Mouse (Mus musculus) 416B (cell line): Measurements from ENCODE around the gene Habp2.

Source experiments
- DNase-seq: peaks from one replicate; pipeline ENCODE4 v3.0.0; 2011; ENCODE audit warnings: low read depth

The Habp2 gene

DNA sequence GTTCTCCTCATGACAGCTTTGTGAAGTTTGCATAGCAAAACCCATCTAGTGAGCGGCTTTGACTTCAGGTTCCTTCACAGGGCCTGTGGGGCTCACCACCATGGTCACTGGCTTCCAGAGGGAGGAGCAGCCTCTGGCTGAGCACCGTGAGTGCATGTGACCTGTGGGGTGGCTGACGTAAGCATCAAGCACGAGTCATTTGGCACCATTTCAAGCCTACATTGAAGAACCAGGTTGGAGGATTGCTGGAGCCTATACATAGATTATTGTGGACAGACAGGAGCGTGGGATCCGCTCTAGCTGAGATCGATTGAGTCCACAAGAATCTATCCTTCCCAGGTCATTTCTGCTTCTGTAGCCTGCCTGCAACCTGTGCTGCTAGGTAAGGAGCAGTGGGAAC is at the start of gene Habp2:
Habp2 (plus strand) TSS at position 272 of the 400 bp plus-strand sequence.
- peak; percentile 28 for DNase-seq

DNA sequence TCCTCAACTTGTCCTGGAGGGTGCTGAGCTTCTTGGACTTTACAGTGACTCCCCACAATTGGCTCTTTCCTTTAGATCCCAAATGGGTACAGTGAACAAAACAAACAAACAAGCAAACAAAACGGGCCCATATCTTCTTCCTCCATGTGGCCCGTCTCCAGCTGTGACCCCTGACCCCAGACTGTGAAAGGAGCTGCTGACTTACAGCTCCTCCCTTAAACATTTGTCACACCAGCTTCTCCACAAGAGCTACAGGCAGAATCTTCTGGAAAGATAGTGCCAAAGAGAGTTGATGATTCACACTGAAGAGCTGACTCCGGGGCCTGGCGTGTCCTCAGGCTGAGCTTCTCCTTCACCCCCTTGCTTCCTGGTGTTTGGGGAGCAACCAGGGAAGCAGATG is 48.4 kb upstream of the Habp2 start:
- no peak for DNase-seq

DNA sequence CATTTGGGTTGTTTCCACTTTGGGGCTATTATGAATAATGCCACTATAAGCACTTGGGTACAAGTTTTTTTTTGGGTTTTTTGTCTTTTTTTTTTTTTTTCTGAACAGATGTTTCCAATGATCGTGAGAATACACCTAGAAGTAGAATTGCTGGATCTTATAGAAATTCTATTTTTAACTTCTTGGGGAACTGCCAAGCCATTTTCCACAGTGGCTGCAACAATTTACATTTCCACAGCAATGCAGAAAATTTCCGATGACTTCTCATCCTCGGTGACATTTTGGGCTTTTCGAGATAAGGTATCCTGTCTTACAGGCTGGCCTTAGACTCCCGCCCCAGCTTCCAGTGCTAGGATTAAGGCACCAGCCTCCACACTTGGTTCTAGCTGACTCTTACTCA is 41.7 kb upstream of the Habp2 start:
- no peak for DNase-seq

DNA sequence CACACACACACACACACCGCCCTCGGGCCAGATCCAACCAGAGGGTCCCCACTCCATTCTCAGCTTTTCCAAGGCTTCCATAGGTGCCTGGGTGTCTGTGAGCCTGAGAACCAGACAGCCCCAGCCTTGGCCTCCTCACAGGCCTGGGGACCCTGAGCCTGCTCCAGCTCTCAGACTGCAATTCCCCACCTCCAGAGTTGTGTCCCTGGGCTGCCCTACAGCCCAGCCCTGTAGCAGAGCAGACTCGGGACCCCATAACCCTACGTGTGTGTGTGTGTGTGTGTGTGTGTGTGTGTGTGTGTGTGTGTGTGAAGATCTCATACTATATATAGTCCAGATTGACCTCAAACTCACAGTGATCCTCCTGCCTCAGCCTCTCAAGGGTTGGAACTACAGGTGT is 34.1 kb upstream of the Habp2 start:
- DNase-seq: no peak

DNA sequence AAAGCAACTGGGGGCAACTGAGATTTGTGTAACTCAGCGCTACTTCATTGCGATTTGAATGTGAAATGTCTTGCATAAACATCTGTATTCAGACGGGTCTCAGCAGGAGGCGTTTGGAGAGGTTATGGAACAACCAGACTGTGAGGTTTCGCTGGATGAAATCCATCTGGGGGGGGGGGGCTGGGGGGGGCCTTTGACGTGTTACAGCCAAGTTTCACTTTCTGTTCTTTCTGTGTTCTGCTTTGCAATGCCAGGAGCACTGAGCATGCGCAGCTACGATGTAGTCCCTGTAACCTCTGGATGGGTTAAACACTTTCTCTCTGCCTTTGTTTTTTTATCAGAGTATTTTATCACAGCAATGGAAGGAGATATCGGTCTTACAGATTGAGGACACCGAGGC is 33.7 kb upstream of the Habp2 start:
- DNase-seq: no peak

DNA sequence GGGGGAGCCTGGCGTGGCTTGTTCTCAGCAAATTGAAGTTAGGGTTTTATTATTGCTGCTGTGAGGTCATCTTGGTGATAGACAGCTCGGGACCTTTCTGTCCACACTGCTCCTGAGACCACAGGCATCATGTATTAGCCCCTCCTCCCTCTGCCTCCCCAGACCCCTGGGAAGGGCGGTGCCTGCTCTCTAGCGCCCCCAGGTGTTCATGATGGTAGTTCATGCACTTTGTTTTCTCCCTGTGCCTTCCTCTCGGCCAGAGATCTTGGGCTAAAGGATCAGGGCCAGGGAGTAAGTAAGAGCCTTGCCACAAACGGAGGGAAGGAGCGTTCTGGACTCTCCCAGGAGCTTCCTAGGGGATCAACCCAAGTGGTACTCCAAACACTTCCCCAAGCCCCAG is 32.2 kb upstream of the Habp2 start:
- DNase-seq: no peak

DNA sequence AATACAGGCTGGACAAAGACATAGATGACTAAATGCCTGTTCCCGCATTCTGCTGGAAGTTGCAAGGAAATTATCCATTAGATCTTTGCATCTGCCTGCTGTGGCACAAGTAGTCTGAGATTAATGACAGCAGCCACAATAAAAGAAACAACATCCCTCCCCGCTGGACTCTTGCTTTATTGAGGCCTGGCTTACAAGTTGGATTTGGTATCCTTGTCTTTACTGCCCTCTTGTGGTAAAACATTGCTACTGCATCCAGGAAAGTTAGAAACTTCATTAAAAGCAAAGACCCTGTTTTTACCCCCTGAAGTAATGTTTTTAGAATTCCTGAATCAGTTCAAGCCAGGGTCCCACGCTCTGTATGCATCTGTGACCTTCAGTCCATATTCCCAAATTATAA is 31.4 kb upstream of the Habp2 start:
- DNase-seq: peak; percentile 67

DNA sequence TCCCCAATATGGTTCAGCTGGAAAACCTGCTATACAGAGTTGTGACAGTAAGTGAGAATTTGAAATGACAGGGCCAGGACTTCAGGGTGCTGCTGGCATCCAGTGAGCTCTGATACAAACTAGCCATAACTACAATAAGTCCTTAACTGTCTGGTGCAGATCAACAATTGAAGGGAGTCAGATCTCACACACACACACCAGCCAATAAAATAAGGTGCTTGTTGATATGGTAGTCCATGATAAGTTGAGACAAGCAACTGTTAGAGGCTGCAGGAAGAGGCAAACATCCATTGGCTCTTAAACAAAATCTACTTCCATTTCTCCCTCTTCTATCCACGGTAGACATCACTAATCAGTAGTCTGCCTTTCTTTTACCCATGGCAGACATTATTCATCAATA is 30.7 kb upstream of the Habp2 start:
- DNase-seq: no peak

DNA sequence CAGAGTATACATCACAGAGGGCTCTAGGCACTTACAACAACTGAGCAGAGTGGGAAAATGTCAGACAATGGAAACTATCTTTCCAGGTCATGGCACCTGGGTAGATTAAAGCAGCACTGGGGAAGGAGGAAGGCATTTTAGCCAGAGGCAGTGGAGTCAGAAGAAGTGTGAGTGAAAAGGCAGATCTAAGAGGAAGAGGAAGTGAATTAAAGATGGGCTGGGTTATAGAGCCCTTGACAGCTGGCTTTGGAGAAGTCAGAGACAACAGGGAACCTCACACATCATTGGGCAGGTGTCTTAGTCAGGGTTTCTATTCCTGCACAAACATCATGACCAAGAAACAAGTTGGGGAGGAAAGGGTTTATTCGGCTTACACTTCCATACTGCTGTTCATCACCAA is 30.2 kb upstream of the Habp2 start:
- DNase-seq: no peak

DNA sequence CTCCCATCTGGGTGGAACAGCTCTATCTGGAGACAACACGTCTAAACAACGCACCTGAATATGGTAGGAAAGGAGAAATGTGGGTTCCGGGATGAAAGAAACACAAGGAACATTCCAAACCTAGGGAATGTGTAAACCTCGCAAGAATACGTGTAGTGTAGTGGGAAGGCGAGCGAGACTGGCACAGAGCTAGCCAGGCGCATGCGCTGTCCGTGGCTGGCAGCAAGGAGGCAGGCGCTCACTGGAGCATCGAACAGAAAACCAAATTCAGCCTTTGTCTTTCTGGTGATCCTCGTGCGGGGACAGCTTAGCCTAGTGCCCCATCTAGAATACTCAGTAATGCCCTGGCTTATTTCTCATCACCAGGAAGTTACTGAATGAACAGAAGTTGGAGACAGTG is 23.2 kb upstream of the Habp2 start:
- no peak for DNase-seq

DNA sequence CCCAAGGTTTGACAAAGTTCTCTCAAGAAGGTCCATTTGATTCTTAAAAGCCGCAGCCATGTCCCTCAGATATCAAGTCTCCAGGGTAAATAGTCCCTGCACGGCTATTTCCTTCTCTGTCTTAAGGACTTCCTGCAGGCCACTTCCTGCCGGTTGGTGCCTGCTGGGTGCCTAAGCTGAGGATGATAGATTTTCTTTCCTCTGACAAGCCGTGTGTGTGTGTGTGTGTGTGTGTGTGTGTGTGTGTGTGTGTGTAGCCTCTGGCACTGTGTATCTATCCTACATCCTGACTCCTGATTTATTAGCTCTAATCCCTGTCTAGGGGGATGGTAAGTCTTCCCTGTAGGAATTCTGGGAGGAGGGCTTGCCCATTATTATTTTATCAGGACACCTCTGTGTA is 22.8 kb upstream of the Habp2 start:
- no peak for DNase-seq

DNA sequence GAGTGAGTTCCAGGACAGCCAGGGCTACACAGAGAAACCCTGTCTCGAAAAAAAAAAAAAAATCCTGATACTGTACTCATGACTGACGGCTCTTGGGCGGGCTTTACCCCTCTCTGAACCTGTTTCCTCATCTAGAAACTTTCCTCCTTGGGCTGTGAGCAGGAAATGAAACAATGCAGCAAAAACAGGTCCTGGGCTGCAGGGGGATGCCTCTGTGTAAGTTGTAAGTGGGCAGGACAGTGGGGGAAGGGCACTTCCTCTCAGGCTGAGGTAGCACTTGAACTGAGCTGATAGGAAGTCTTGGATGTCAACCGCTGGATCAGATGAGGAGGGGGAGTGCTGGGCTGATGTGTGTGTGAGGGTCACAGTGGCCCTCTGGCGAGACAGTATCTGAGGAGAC is 21.8 kb upstream of the Habp2 start:
- peak; percentile 31 for DNase-seq

DNA sequence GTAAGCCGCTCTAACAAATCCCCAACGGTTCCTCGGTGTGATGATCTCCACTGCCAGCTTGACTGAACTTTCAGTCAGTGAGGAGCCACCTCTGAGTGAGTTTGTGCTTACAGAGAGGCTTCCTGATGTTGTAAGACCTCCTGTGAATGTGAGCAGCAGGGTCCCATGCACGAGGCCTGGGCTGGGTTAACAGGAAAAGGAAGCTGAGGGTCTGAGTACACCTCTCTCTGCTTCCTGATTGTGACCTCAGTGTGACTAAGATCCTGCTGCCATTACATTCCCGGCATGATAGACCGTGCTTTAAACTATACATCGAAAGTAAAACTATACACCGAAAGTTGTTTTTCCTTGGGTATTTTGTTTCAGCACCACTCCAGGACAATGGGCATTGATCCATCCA is 14.9 kb upstream of the Habp2 start:
- peak; percentile 87 for DNase-seq

DNA sequence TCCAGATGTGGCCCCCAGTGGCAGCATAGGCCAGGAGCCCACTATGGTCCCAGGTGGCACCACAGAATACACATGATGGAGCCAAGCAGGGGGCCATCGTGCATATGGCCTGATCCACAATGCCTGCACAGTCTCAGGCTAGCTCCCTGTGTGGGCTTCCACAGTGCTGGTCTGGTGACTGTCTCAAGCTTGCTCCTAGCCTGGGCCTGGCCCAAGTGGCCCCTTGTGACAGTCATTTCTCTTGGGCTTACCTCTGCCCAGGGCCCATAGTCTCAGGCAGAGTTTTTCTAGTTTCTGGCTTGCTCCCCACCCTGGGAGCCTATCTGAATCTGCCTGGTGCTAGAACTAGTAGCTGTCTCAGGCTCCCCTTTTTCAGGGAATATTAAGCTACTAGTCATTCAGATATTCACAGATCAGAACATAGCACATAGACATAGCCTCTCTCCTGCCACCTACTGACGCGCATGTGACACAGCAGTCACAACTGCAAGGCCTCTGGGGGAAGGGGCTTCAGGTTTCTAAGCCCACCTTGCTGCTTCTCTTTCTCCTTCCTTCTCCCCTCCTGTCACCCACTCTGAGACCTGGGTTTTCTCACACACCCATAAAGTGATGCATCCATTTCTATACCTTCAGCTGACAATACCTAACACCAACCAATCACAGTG is 9.7 kb upstream of the Habp2 start:
- DNase-seq: peak; percentile 20

DNA sequence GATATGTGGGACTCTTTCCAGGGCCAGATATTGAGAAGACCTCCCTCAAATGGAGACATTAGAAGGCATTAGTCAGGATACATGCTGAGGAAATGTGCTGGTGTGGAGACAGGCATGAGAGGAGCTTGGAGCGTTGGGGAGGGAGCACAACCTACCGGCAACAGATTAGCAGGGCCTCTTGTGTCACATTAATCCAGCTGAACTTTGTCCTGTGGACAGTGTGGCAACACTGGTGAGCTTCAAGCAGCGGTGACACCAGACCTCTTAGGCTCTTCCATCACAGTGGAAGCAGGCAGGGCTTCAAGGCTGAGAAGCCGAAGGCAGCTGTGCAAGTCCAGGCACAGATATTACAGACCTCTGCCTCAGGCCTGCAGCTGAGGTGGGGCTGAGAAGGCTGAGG is 9.0 kb upstream of the Habp2 start:
- no peak for DNase-seq

DNA sequence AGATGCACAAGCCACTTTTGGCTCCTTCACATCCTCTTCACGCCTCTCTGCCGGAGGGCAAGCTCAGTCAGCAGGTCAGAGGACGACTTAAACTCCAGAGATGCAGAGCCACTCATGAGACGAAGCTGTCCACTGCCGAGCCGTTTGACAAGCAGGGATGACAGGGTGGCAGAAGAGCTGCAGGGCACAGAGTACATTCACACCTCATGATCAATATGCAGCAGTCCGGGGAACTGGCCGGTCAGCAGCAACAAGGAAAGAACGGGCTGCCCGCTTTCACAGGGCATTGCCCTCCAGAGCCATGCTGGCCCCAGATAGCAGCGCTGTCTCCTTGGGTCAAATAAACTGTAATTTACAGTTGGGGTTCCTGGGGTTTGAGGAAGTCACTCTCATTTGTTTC is 8.6 kb upstream of the Habp2 start:
- no peak for DNase-seq

DNA sequence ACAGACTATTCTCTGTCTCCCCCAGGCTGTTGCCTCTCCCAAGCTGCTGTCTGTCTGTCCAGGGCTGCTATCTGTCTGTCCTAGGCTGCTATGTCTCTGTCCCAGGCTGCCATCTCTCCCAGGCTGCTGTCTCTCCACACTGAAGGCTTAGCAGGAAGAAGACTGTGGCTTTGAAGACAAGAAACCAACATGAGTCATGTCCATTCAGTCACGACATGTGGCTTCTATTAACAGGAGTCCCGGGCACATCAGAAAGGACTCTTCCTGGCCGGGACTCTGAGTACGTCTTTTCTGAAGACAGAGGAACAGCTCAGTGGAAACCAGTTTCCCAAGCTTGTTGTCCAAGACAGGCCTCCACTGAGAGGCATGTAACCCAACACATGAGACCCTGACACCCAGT is 1.7 kb upstream of the Habp2 start:
- DNase-seq: peak; percentile 77

DNA sequence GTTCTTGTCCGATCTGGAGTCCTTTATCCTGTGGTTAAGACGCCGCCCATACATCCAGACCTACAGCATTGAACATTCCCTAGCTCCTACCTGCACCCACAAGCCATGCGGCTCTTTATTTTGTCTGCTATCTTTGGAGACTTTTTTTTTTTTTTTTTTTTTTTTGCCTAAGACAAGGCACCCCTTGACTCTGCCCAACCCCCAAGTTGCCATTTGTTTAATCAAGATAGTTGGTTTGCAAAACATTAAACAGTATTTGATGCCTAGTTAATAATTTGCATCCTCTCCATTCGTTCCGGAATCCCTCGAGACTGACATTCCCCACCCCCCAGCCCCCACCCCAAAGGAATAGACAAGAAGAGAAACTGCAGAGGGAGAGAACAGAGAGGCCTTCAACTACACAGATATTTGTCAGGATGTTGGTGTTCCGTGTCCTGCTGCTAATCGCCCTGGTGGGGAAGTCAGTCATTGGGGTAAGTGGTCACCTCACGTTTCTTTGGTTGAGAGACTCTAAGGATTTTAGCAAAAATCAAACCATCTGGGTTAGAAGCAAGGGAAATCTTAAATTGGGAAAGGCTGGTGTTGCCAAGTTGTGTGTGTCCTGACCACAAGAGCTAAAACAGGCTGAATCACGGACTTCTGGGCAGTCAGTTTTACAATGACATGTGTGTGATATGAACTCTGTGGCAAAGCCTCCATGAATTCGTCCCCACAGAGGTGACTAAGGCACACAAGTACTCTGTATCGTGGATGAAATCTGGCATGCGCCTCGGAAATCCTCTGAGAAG is 837 bp downstream of the Habp2 start:
- DNase-seq: no peak

DNA sequence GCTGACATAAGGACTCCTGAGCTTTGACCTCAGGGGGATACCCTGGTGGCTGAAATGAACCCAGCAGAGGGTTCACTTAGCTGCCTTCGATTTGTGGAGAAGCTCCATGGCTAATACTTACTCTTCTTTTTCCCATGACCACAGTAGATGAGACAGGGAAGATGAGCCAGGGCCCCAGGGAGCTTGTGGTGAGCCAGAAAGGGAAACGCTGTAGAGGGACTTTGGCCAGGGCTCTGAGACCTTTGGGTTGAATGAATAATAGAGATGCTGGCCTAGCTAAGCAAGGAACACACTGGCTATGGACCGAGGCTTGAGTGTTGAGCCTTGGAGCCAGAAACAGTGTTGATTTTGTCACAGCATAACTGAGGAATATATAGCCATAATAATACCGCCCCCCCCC is 1.5 kb downstream of the Habp2 start:
- DNase-seq: no peak

DNA sequence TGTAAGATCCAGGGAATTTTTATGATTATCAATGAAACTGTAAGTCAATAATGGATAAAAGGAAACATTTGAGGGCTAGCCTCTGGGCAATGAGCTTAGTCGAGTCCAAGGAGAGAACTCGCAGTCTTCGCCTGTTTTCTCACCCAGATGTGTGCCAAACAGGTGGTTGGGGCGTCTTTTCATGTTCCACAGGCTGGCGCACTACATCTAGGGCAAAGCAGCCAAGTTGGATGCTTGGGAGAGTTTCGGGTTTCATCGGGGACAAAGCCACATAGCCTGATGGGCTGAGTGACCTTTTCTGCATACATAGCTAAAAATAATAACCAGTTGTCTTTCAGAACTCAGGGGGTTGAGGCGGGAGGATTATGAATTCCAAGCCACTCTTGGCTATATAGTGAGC is 2.7 kb downstream of the Habp2 start:
- DNase-seq: no peak

DNA sequence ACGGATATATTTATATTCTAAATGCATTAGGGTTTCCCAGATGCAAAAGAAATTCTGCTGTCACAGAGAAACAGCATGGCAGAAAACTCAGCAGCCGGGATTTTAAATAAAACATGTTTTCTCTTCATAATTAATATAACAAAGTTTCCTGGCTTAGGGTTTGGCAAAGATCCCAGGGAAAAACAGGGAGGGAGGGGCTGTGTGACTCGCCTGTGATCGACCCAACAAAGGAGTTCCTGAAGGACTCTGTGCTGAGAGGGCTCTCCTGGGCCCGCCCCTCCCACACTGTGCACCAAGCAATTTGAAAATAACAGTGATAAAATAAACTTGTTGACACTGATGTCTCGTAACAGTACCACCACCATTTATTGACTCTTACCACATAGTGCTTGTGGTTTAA is 5.0 kb downstream of the Habp2 start:
- DNase-seq: no peak

DNA sequence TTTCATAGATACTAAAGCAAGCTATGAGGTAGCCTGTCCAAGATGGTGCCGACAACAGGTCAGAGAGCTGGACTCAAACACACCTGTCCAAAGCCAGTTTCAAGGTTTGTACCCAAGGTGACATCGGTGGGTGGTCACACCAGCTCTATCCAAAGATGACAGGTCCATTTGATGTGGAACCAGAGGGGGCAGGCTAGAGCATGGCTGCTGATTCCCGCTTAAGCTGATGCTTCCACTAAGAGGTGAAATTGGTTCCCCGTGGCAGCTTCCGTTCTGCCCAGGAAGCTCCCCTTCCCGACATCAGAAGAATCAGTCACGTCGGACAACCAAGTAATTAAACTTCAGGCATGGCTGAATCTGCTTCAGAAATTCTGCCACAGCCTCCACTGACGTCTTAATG is 5.4 kb downstream of the Habp2 start:
- no peak for DNase-seq

DNA sequence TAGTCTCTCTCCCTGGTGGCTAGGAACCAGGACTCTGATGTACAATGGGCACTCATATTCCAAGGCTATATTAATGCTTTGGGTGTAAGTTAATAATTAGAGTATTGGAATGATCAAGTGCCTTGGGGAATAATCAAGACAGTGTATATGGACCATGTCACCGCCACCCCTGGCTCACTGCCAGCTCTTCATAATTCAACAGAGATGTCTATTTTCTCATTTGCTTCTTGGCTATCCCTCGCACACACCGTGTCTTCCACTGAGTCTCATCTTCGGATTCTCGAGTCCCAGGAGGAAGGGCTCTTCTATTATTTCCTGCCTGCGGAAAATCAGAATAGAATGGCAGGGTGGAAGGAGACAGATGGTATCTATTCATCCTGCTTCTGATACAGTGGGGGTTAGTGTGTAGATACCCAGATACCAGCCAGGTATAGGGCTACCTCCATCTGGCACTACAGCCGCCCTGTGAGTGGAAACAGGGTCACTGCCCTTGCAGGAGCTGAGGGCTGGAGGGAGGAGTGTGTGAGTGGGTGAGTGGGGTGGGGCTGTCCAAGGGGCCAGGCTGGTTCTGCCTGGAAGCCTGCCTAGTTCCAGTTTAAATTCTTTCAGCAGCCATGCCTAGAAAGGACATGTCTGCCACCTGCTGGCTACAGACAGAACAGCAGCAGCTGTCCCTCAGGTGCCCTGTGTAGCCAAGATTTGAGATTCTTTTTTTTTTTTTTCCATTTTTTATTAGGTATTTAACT is 7.9 kb downstream of the Habp2 start:
- DNase-seq: peak; percentile 62
